Mouse (Mus musculus) CD4-positive helper T cell, adult 2 months (primary cell): ENCODE results near the gene Fbxl5.

Source experiments
- DNase-seq: peaks from one replicate; pipeline ENCODE4 v3.0.0-alpha.2; 2012; ENCODE audit warnings: low read depth, missing footprints, low spot score

Fbxl5 gene

GRCm38 (mm10) chr5:43781977-43782930 lies 39.2 kb downstream of the Fbxl5 start:
- DNase-seq: peak; percentile 87

GRCm38 (mm10) chr5:43781423-43781976 lies 39.9 kb downstream of the Fbxl5 start:
- peak; percentile 49 for DNase-seq

- no peak for DNase-seq
Observed at GRCm38 (mm10) chr5:43778583-43778982, 42.9 kb downstream of the Fbxl5 start.

GRCm38 (mm10) chr5:43776993-43777392 lies 44.4 kb downstream of the Fbxl5 start:
- no peak for DNase-seq

GRCm38 (mm10) chr5:43776407-43776806 lies 45.0 kb downstream of the Fbxl5 start:
- DNase-seq: no peak

GRCm38 (mm10) chr5:43771555-43771954 lies 49.9 kb downstream of the Fbxl5 start:
- peak; percentile 81 for DNase-seq

- DNase-seq: no peak
Observed at GRCm38 (mm10) chr5:43770618-43771354, 50.7 kb downstream of the Fbxl5 start.

GRCm38 (mm10) chr5:43749092-43749491 lies 72.3 kb downstream of the Fbxl5 start:
- no peak for DNase-seq

- DNase-seq: no peak
Observed at GRCm38 (mm10) chr5:43748039-43748438, 73.4 kb downstream of the Fbxl5 start.

GRCm38 (mm10) chr5:43745156-43745555 lies 76.3 kb downstream of the Fbxl5 start:
- no peak for DNase-seq

- no peak for DNase-seq
Observed at GRCm38 (mm10) chr5:43744187-43744586, 77.3 kb downstream of the Fbxl5 start.

- DNase-seq: no peak
Observed at GRCm38 (mm10) chr5:43732381-43732780, 89.1 kb downstream of the Fbxl5 start.

- peak; percentile 34 for DNase-seq
Observed at GRCm38 (mm10) chr5:43728375-43729165, 92.9 kb downstream of the Fbxl5 start.

GRCm38 (mm10) chr5:43723830-43724229 lies 97.6 kb downstream of the Fbxl5 start:
- DNase-seq: no peak

- no peak for DNase-seq
Observed at GRCm38 (mm10) chr5:43722452-43722783, 99.0 kb downstream of the Fbxl5 start.

- DNase-seq: no peak
Observed at GRCm38 (mm10) chr5:43721538-43722451, 99.6 kb downstream of the Fbxl5 start.

GRCm38 (mm10) chr5:43699240-43699639 lies 122.2 kb downstream of the Fbxl5 start:
- DNase-seq: no peak

- no peak for DNase-seq
Observed at GRCm38 (mm10) chr5:43697133-43697532, 124.3 kb downstream of the Fbxl5 start.
